Mouse (Mus musculus) testis, adult 2 months (tissue): ENCODE results near the gene Gm13279.
"Not testable (repeated sequence)": the region's sequence is repeated elsewhere in the genome, so short reads cannot be mapped to it uniquely, and the experiment has no call there.

Experiments
- CTCF ChIP-seq: fragments of 200-500 bp; IDR thresholded peaks from 2 replicates; pipeline ENCODE4 v1.5.1; 2012; ENCODE audit warnings: low read depth, mild to moderate bottlenecking, inconsistent platforms, low read length, moderate library complexity; ENCODE audit not compliant: control insufficient read depth, insufficient read depth, insufficient replicate concordance
- POLR2A ChIP-seq: fragments of 200-500 bp; IDR thresholded peaks from 2 replicates; pipeline ENCODE4 v1.6.1; 2012; ENCODE audit warnings: low read depth, mild to moderate bottlenecking, inconsistent platforms, low read length, moderate library complexity; ENCODE audit not compliant: control insufficient read depth

GRCm38 (mm10) chr4:88797097-88797496, at the start of gene Gm13279:
- TF ChIP-seq CTCF, POLR2A: not testable (repeated sequence)
